Mouse (Mus musculus) CD4-positive, CD25-positive, alpha-beta regulatory T cell, adult 4 months (primary cell): ENCODE results near the gene Dgat2. TPM values are rescaled to one million over a fixed set of nuclear protein-coding genes. Genes with fewer than 3 reads are reported as not detected.

ENCODE experiments used
- ATAC-seq: one replicate; pipeline ENCODE4 v1.8.0; 2017
- polyA plus RNA-seq, 2 experiments: library from polyadenylated mRNA; unstranded; fragments of 100-300 nt; shearing (Covaris generic); gene quantifications; one replicate each; pipeline ENCODE4 v1.2.1; 2017

Dgat2 gene
- polyA plus RNA-seq, 2 experiments from 2014 or later, result 3.1 to 4.4 TPM

- ATAC-seq, result no peak
Observed at GRCm38 (mm10) chr7:99161529-99161928, 21.0 kb downstream of the Dgat2 start.

- ATAC-seq, result no peak
Observed at GRCm38 (mm10) chr7:99160995-99161394, 21.5 kb downstream of the Dgat2 start.

- no peak for ATAC-seq
Observed at GRCm38 (mm10) chr7:99159446-99159845, 23.1 kb downstream of the Dgat2 start.

GRCm38 (mm10) chr7:99158904-99159303 is 23.6 kb downstream of the Dgat2 start:
- ATAC-seq, result no peak

GRCm38 (mm10) chr7:99158011-99158410 is 24.5 kb downstream of the Dgat2 start:
- ATAC-seq, result no peak

GRCm38 (mm10) chr7:99156737-99157136 is 25.8 kb downstream of the Dgat2 start:
- no peak for ATAC-seq

GRCm38 (mm10) chr7:99155311-99156289 is 26.9 kb downstream of the Dgat2 start:
- no peak for ATAC-seq

- no peak for ATAC-seq
Observed at GRCm38 (mm10) chr7:99154648-99155151, 27.8 kb downstream of the Dgat2 start.

- no peak for ATAC-seq
Observed at GRCm38 (mm10) chr7:99153686-99154202, 28.8 kb downstream of the Dgat2 start.

- ATAC-seq, result no peak
Observed at GRCm38 (mm10) chr7:99152756-99153155, 29.8 kb downstream of the Dgat2 start.

GRCm38 (mm10) chr7:99151342-99151741 is 31.2 kb downstream of the Dgat2 start:
- ATAC-seq, result peak; percentile 100

- ATAC-seq, result no peak
Observed at GRCm38 (mm10) chr7:99149017-99149416, 33.5 kb downstream of the Dgat2 start.

- ATAC-seq, result no peak
Observed at GRCm38 (mm10) chr7:99147494-99147893, 35.0 kb downstream of the Dgat2 start.

GRCm38 (mm10) chr7:99146906-99147305 is 35.6 kb downstream of the Dgat2 start:
- no peak for ATAC-seq

- no peak for ATAC-seq
Observed at GRCm38 (mm10) chr7:99146011-99146410, 36.5 kb downstream of the Dgat2 start.

- no peak for ATAC-seq
Observed at GRCm38 (mm10) chr7:99144616-99145015, 37.9 kb downstream of the Dgat2 start.

- ATAC-seq, result no peak
Observed at GRCm38 (mm10) chr7:99143244-99143643, 39.3 kb downstream of the Dgat2 start.

GRCm38 (mm10) chr7:99141919-99142606 is 40.5 kb downstream of the Dgat2 start:
- no peak for ATAC-seq

GRCm38 (mm10) chr7:99140984-99141918 is 41.3 kb downstream of the Dgat2 start, which contains the start of gene Uvrag:
TSS of gene Uvrag (minus strand) at chr7:99141141.
- peak; percentile 90 for ATAC-seq

- peak; percentile 1 for ATAC-seq
Observed at GRCm38 (mm10) chr7:99140511-99140910, 42.0 kb downstream of the Dgat2 start.

GRCm38 (mm10) chr7:99139841-99140491 is 42.6 kb downstream of the Dgat2 start:
- no peak for ATAC-seq
